In genomic region chr3:53007411-53007810, GRCm38 (mm10) we compare ENCODE assay signal across 20 mouse cellular contexts. TPM values are rescaled to one million over a fixed set of nuclear protein-coding genes. Genes with fewer than 3 reads are reported as not detected.
A peak's percentile ranks its signal among the peaks of the same experiment; 100 is the strongest.
DNase-seq lines count a peak whose midpoint lies in the region; ATAC-seq and TF ChIP-seq lines count a peak whose summit lies in the region.
"Had no signal": no experiment of that assay in that cellular context is flagged by ENCODE, and none has a peak within 500 bp of the region (broad histone marks: within the 10 kb centered on the region; RNA-seq: fewer than 3 reads in every experiment).

No protein-coding gene starts in this region.

- no peak for TF ChIP-seq POLR2A in heart, adult 2 months (IDR thresholded peaks at IDR 0.05; ENCODE audit: insufficient read depth, low read depth, low read length)
- no peak for TF ChIP-seq POLR2A in cerebellum, adult 2 months (IDR thresholded peaks at IDR 0.05; ENCODE audit: borderline replicate concordance, insufficient read depth, low read length)

- no peaks in the 10 kb centered on the region for H3K36me3 ChIP-seq in heart, adult 2 months (ENCODE audit: control insufficient read depth, insufficient read depth, low read length)
- peaks cover 71% of the 10 kb centered on the region for H3K36me3 ChIP-seq in limb, embryonic 10.5 days

- TF ChIP-seq CTCF in heart, adult 2 months (IDR thresholded peaks at IDR 0.05), result no peak
- TF ChIP-seq CTCF in cerebellum, adult 2 months (IDR thresholded peaks at IDR 0.05; ENCODE audit: borderline replicate concordance, insufficient read depth, low read depth, low read length), result no peak

- H3K27me3 ChIP-seq in heart, adult 2 months (ENCODE audit: control insufficient read depth, insufficient read depth, low read length), result no peaks in the 10 kb centered on the region
- no peaks in the 10 kb centered on the region for H3K27me3 ChIP-seq in limb, embryonic 10.5 days (ENCODE audit: low read depth, poor library complexity, severe bottlenecking)
- H3K27me3 ChIP-seq in cerebellum, adult 2 months (ENCODE audit: control insufficient read depth, insufficient read depth, low read length), result no peaks in the 10 kb centered on the region
- H3K27me3 ChIP-seq: embryonic facial prominence, embryonic 12.5 days; forebrain, embryonic 13.5 days; forebrain, embryonic 15.5 days had no signal

- no peak overlapping the region for H3K27ac ChIP-seq in heart, adult 2 months
- H3K27ac ChIP-seq in limb, embryonic 10.5 days, result no peak overlapping the region
- no peak overlapping the region for H3K27ac ChIP-seq in cerebellum, adult 2 months (ENCODE audit: insufficient read depth, low read length)
- H3K27ac ChIP-seq: embryonic facial prominence, embryonic 10.5 days; embryonic facial prominence, embryonic 12.5 days; forebrain, embryonic 13.5 days; forebrain, embryonic 15.5 days had no signal

- no peak overlapping the region for H3K4me3 ChIP-seq in heart, adult 2 months
- no peak overlapping the region for H3K4me3 ChIP-seq in limb, embryonic 10.5 days
- H3K4me3 ChIP-seq in cerebellum, adult 2 months (replicated peaks; ENCODE audit: insufficient read depth, low read depth, low read length), result no peak overlapping the region
- H3K4me3 ChIP-seq: embryonic facial prominence, embryonic 10.5 days; embryonic facial prominence, embryonic 12.5 days; forebrain, embryonic 13.5 days; forebrain, embryonic 15.5 days had no signal

- TF ChIP-seq EP300 in heart, adult 2 months (IDR thresholded peaks at IDR 0.05; ENCODE audit: insufficient read depth, low read depth, low read length), result no peak

- ATAC-seq in CD4-positive, CD25-positive, alpha-beta regulatory T cell, adult 4 months, result no peak
- ATAC-seq: forebrain, embryonic 13.5 days; forebrain, embryonic 15.5 days; forebrain, postnatal 0 days had no signal

- WGBS in heart, adult 2 months, result 82% methylated on average over 8 of the region's 8 CpGs
- 93% methylated on average over 8 of the region's 8 CpGs for WGBS in limb, embryonic 10.5 days
- WGBS in cerebellum, adult 2 months, result 95% methylated on average over 8 of the region's 8 CpGs

- intact Hi-C loops in heart, adult 2 months (cut with DNase I), result no loop called here

- H3K4me1 ChIP-seq in heart, adult 2 months (ENCODE audit: control insufficient read depth, insufficient read depth, low read length), result no peaks in the 10 kb centered on the region
- peaks cover 7% of the 10 kb centered on the region for H3K4me1 ChIP-seq in limb, embryonic 10.5 days
- no peaks in the 10 kb centered on the region for H3K4me1 ChIP-seq in cerebellum, adult 2 months (ENCODE audit: control insufficient read depth, insufficient read depth, low read length)
- H3K4me1 ChIP-seq: embryonic facial prominence, embryonic 10.5 days; embryonic facial prominence, embryonic 12.5 days; forebrain, embryonic 13.5 days; forebrain, embryonic 15.5 days had no signal

- no peak overlapping the region for H3K9ac ChIP-seq in heart, adult 2 months (ENCODE audit: low read depth, low read length)
- H3K9ac ChIP-seq: embryonic facial prominence, embryonic 12.5 days; forebrain, embryonic 13.5 days; forebrain, embryonic 15.5 days; forebrain, postnatal 0 days had no signal

- peak; percentile 65 for DNase-seq in heart, adult 11 months
- no peak for DNase-seq in heart, adult 2 months
- peak; percentile 3 for DNase-seq in limb, embryonic 10.5 days (ENCODE audit: low spot score)
- no peak for DNase-seq in cerebellum, adult 2 months
- DNase-seq: adrenal gland, adult 2 months; adrenal gland, postnatal 10 days; adrenal gland, postnatal 25 days; B cell, adult 2 months; cerebellum, adult 11 months; cerebellum, adult 18-20 months; cerebellum, adult 9-10 months; cerebellum, postnatal 10 days; cerebellum, postnatal 25 days; forebrain, postnatal 0 days had no signal

- H3K79me2 ChIP-seq in heart, adult 2 months (replicated peaks; ENCODE audit: control insufficient read depth, insufficient read depth, low read length), result no peaks in the 10 kb centered on the region

- no peaks in the 10 kb centered on the region for H3K9me3 ChIP-seq in limb, embryonic 10.5 days (replicated peaks)
- H3K9me3 ChIP-seq: embryonic facial prominence, embryonic 10.5 days; embryonic facial prominence, embryonic 12.5 days; forebrain, embryonic 13.5 days; forebrain, embryonic 15.5 days had no signal

RNA-seq across cellular contexts. Expression of gene Cog6, which starts 9.6 kb away (rescaled TPM):
- 10 to 100 TPM; 48.3 to 59.6 TPM for total RNA-seq in heart, adult 2 months (2021)
- 37.1 and 61.5 TPM in 2 replicates for polyA plus RNA-seq in heart, adult 2 months (2012; rRNA removed)
- polyA plus RNA-seq in limb, embryonic 10.5 days (2016; fragmentation: Nextera tagmentation; extraction: Ambion mirVana), result 36.4 and 46.3 TPM in 2 replicates
- 10 to 100 TPM; 21.3 to 27.9 TPM for polyA plus RNA-seq in CD4-positive, CD25-positive, alpha-beta regulatory T cell, adult 4 months (2017; shearing (Covaris generic))
- 43.8 and 44.0 TPM in 2 replicates for polyA plus RNA-seq in cerebellum, adult 2 months (2012; rRNA removed)

RNA-seq across cellular contexts. Expression of gene Lhfp, which starts 33.9 kb away (rescaled TPM):
- total RNA-seq in heart, adult 2 months (2021), result 10 to 100 TPM; 51.4 to 53.5 TPM
- 79.4 and 143 TPM in 2 replicates for polyA plus RNA-seq in heart, adult 2 months (2012; rRNA removed)
- polyA plus RNA-seq in limb, embryonic 10.5 days (2016; fragmentation: Nextera tagmentation; extraction: Ambion mirVana), result 61.8 and 90.1 TPM in 2 replicates
- polyA plus RNA-seq in CD4-positive, CD25-positive, alpha-beta regulatory T cell, adult 4 months (2017; shearing (Covaris generic)), result under 1 TPM; 0.19 to 0.36 TPM
- 114 and 132 TPM in 2 replicates for polyA plus RNA-seq in cerebellum, adult 2 months (2012; rRNA removed)
- total RNA-seq: MEL had no signal

Comparison
In these comparisons a context has a peak if more than half of its experiments do, and no peak if none do; other contexts are left out.
1. DNase-seq: peak in heart, adult 11 months (single experiment) and limb, embryonic 10.5 days (single experiment); none in heart, adult 2 months (0 of 2) and cerebellum, adult 2 months (0 of 2).
2. RNA of gene Lhfp, which starts 33.9 kb away (polyA plus RNA-seq): 114 to 132 TPM in cerebellum, adult 2 months, 61.8 to 90.1 TPM in limb, embryonic 10.5 days and 79.4 to 143 TPM in heart, adult 2 months; 0.19 to 0.36 TPM in CD4-positive, CD25-positive, alpha-beta regulatory T cell, adult 4 months; every median in the first group is over 10 times any median in the second.